35 mouse cellular contexts compared by ENCODE assay signal in the genomic region with DNA sequence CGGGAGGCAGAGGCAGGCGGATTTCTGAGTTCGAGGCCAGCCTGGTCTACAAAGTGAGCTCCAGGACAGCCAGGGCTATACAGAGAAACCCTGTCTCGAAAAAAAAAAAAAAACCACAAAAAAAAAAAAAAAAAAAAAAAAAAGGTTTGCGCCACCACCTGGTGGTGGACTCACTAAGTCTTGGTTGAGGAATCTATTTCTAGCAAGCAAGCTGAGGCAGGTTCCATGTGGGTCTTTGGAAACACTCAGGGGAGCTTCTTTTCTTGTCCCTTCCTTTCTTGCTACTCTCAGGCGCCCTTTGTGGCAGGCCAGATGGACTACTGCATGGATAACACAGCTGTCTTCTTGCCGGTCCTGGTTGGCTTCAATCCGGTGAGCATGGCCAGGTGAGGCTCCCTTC. TPM values are rescaled to one million over a fixed set of nuclear protein-coding genes. Genes with fewer than 3 reads are reported as not detected.
DNase-seq lines count a peak whose midpoint lies in the region; ATAC-seq and TF ChIP-seq lines count a peak whose summit lies in the region.
"Had no signal": no experiment of that assay in that cellular context is flagged by ENCODE, and none has a peak within 500 bp of the region (broad histone marks: within the 10 kb centered on the region; RNA-seq: fewer than 3 reads in every experiment).

No protein-coding gene starts in this region.

- TF ChIP-seq CTCF in stomach, postnatal 0 days (IDR thresholded peaks at IDR 0.05; ENCODE audit: low read depth), result 0 out of 2 replicates have a peak, but pooled peaks have one; percentile 14

- ATAC-seq in stomach, postnatal 0 days (ENCODE audit: low FRiP score, low TSS enrichment), result no peak
- no peak for ATAC-seq in granulocyte monocyte progenitor cell, adult 5-6 weeks (replicated peaks; ENCODE audit: poor library complexity, severe bottlenecking)
- ATAC-seq in hindbrain, embryonic 11.5 days (ENCODE audit: low FRiP score), result no peak
- ATAC-seq: activated CD4-positive, CD25-positive, alpha-beta regulatory T cell, adult 4 months; forebrain, embryonic 16.5 days; intestine, embryonic 15.5 days; Patski had no signal

- H3K4me3 ChIP-seq in ES-E14 (ENCODE audit: insufficient read depth in 1 of 2, low read depth in 1 of 2, low read length in 2 of 2, poor library complexity in 1 of 2, severe bottlenecking in 1 of 2), result no peak overlapping the region
- no peak overlapping the region for H3K4me3 ChIP-seq in stomach, postnatal 0 days (ENCODE audit: low read depth, low read length)
- no peak overlapping the region for H3K4me3 ChIP-seq in hindbrain, embryonic 11.5 days (ENCODE audit: low read depth, low read length)
- H3K4me3 ChIP-seq: embryonic facial prominence, embryonic 10.5 days; embryonic facial prominence, embryonic 13.5 days; erythroblast, embryonic 14.5 days; forebrain, embryonic 12.5 days; heart, adult 2 months; heart, embryonic 10.5 days; heart, embryonic 13.5 days; hindbrain, embryonic 12.5 days; hindbrain, embryonic 15.5 days; intestine, embryonic 15.5 days had no signal

- H3K36me3 ChIP-seq in ES-E14 (ENCODE audit: control insufficient read depth, insufficient read depth, low read length, poor library complexity, severe bottlenecking), result no peaks in the 10 kb centered on the region
- no peaks in the 10 kb centered on the region for H3K36me3 ChIP-seq in stomach, postnatal 0 days (ENCODE audit: control insufficient read depth, insufficient read depth, low read length)
- no peaks in the 10 kb centered on the region for H3K36me3 ChIP-seq in hindbrain, embryonic 11.5 days (ENCODE audit: control insufficient read depth, insufficient read depth, low read length)
- H3K36me3 ChIP-seq: embryonic facial prominence, embryonic 10.5 days; embryonic facial prominence, embryonic 13.5 days; forebrain, embryonic 12.5 days; heart, embryonic 10.5 days; heart, embryonic 13.5 days; hindbrain, embryonic 12.5 days; hindbrain, embryonic 15.5 days; intestine, embryonic 15.5 days had no signal

- no peaks in the 10 kb centered on the region for H3K9me3 ChIP-seq in ES-E14 (ENCODE audit: control insufficient read depth, insufficient read depth, low read depth, low read length)
- H3K9me3 ChIP-seq in stomach, postnatal 0 days (ENCODE audit: control insufficient read depth, low read length), result no peaks in the 10 kb centered on the region
- H3K9me3 ChIP-seq in hindbrain, embryonic 11.5 days (ENCODE audit: control insufficient read depth, low read length), result no peaks in the 10 kb centered on the region
- H3K9me3 ChIP-seq: embryonic facial prominence, embryonic 10.5 days; embryonic facial prominence, embryonic 13.5 days; forebrain, embryonic 12.5 days; heart, embryonic 10.5 days; heart, embryonic 13.5 days; hindbrain, embryonic 12.5 days; hindbrain, embryonic 15.5 days; intestine, embryonic 15.5 days had no signal

- in situ Hi-C loops in ES-E14 (cut with MboI; ENCODE audit: low sequenced_read_pairs in 2 of 2, unreplicated experiment in 2 of 2), result no loop called here

- no peaks in the 10 kb centered on the region for H3K27me3 ChIP-seq in stomach, postnatal 0 days (ENCODE audit: control insufficient read depth, insufficient read depth, low read length)
- H3K27me3 ChIP-seq in hindbrain, embryonic 11.5 days (ENCODE audit: control insufficient read depth, insufficient read depth, low read length), result no peaks in the 10 kb centered on the region
- H3K27me3 ChIP-seq: forebrain, embryonic 12.5 days; hindbrain, embryonic 12.5 days; hindbrain, embryonic 15.5 days; intestine, embryonic 15.5 days had no signal

- DNase-seq in heart, adult 11 months, result peak; percentile 54
- no peak for DNase-seq in heart, adult 18-20 months
- DNase-seq in ES-E14 (ENCODE audit: low read depth, low spot score) (no peak), ZHBTc4 (ENCODE audit: low read depth, low spot score) (peak; percentile 13), adipocyte (ENCODE audit: low spot score) (no peak)
- DNase-seq in stomach, postnatal 0 days (ENCODE audit: low spot score), result no peak
- DNase-seq in hindbrain, embryonic 11.5 days (ENCODE audit: low spot score), result no peak
- DNase-seq: adrenal gland, postnatal 10 days; adrenal gland, postnatal 36 days; cerebellum, adult 18-20 months; cerebellum, adult 9-11 months; cerebellum, postnatal 25 days; embryo, embryonic 11 days; gastrocnemius, postnatal 10 days; gastrocnemius, postnatal 36 days; heart, adult 2 months; heart, postnatal 14 days; heart, postnatal 4 days; kidney, adult 11 months; kidney, adult 8-10 months had no signal

- TF ChIP-seq EP300 in stomach, postnatal 0 days (optimal IDR thresholded peaks at IDR 0.05), result no peak

- H3K27ac ChIP-seq in ES-E14 (ENCODE audit: insufficient read depth, low read depth, low read length, poor library complexity, severe bottlenecking), result no peak overlapping the region
- no peak overlapping the region for H3K27ac ChIP-seq in stomach, postnatal 0 days (replicated peaks)
- H3K27ac ChIP-seq in hindbrain, embryonic 11.5 days (ENCODE audit: low read depth, low read length), result no peak overlapping the region
- H3K27ac ChIP-seq: embryonic facial prominence, embryonic 10.5 days; embryonic facial prominence, embryonic 13.5 days; forebrain, embryonic 12.5 days; heart, adult 2 months; heart, embryonic 10.5 days; heart, embryonic 13.5 days; hindbrain, embryonic 12.5 days; hindbrain, embryonic 15.5 days; intestine, embryonic 15.5 days had no signal

- no peak overlapping the region for H3K9ac ChIP-seq in ES-E14 (ENCODE audit: insufficient read depth, low read depth, low read length, poor library complexity, severe bottlenecking)
- H3K9ac ChIP-seq in stomach, postnatal 0 days (ENCODE audit: low read length), result no peak overlapping the region
- no peak overlapping the region for H3K9ac ChIP-seq in hindbrain, embryonic 11.5 days (ENCODE audit: low read depth, low read length)
- H3K9ac ChIP-seq: embryonic facial prominence, embryonic 13.5 days; forebrain, embryonic 12.5 days; heart, embryonic 13.5 days; hindbrain, embryonic 12.5 days; hindbrain, embryonic 15.5 days; intestine, embryonic 15.5 days had no signal

- H3K4me2 ChIP-seq in stomach, postnatal 0 days (replicated peaks; ENCODE audit: low read depth), result no peak overlapping the region
- H3K4me2 ChIP-seq in hindbrain, embryonic 11.5 days (replicated peaks; ENCODE audit: low read depth, low read length), result no peak overlapping the region
- H3K4me2 ChIP-seq: embryonic facial prominence, embryonic 13.5 days; forebrain, embryonic 12.5 days; heart, embryonic 13.5 days; hindbrain, embryonic 12.5 days; hindbrain, embryonic 15.5 days; intestine, embryonic 15.5 days had no signal

- WGBS in stomach, postnatal 0 days, result 69% methylated on average over 7 of the region's 8 CpGs
- 82% methylated on average over 7 of the region's 8 CpGs for WGBS in hindbrain, embryonic 11.5 days

- no peaks in the 10 kb centered on the region for H3K4me1 ChIP-seq in ES-E14 (ENCODE audit: control insufficient read depth in 2 of 2, insufficient read depth in 2 of 2, low read length in 2 of 2, poor library complexity in 1 of 2)
- no peaks in the 10 kb centered on the region for H3K4me1 ChIP-seq in stomach, postnatal 0 days (replicated peaks; ENCODE audit: control insufficient read depth, insufficient read depth)
- no peaks in the 10 kb centered on the region for H3K4me1 ChIP-seq in hindbrain, embryonic 11.5 days (replicated peaks; ENCODE audit: control insufficient read depth, insufficient read depth, low read length)
- H3K4me1 ChIP-seq: embryonic facial prominence, embryonic 10.5 days; embryonic facial prominence, embryonic 13.5 days; forebrain, embryonic 12.5 days; heart, embryonic 13.5 days; hindbrain, embryonic 12.5 days; hindbrain, embryonic 15.5 days; intestine, embryonic 15.5 days had no signal

TF ChIP-seq in ES-E14, 5 proteins besides CTCF, POLR2A, EP300 and RAD21:
- TF ChIP-seq ZC3H11A (IDR thresholded peaks at IDR 0.05; ENCODE audit: borderline replicate concordance, low read depth, low read length) (no peak), MAFK (IDR thresholded peaks at IDR 0.05; ENCODE audit: insufficient read depth, low read depth, low read length) (no peak), HCFC1 (IDR thresholded peaks at IDR 0.05; ENCODE audit: borderline replicate concordance, insufficient read depth, low read length) (no peak), ZNF384 (IDR thresholded peaks at IDR 0.05; ENCODE audit: low read depth, low read length) (peak; percentile 93), CHD2 (IDR thresholded peaks at IDR 0.05; ENCODE audit: low read depth, low read length) (no peak)

RNA-seq across cellular contexts. Expression of a gene that starts 4.6 kb away (rescaled TPM):
- not detected for total RNA-seq in heart, adult 18-20 months (2021)
- total RNA-seq in ES-E14 (2012; rRNA removed), result 0.04 TPM in 1 of 2 replicates, not detected in the other
- polyA plus RNA-seq in stomach, postnatal 0 days (2015; fragmentation: Nextera tagmentation; extraction: Ambion mirVana), result 0.08 and 0.29 TPM in 2 replicates
- total RNA-seq in granulocyte monocyte progenitor cell, adult 5-6 weeks (2014; fragmentation: Nextera tagmentation), result not detected in 2 replicates
- not detected in 2 replicates for total RNA-seq in granulocyte monocyte progenitor cell, adult 5-6 weeks (2017)
- not detected in 2 replicates for polyA plus RNA-seq in hindbrain, embryonic 11.5 days (2014; fragmentation: Nextera tagmentation; extraction: Ambion mirVana)
- total RNA-seq: gastrocnemius, adult 18-20 months; gastrocnemius, postnatal 36 days; heart, adult 2 months; heart, postnatal 14 days; heart, postnatal 4 days had no signal
- polyA plus RNA-seq: activated CD4-positive, CD25-positive, alpha-beta regulatory T cell, adult 4 months; C2C12; erythroblast, embryonic 14.5 days; forebrain, embryonic 12.5 days; heart, adult 2 months; hindbrain, embryonic 12.5 days had no signal

RNA-seq across cellular contexts. Expression of a gene that starts 6.0 kb away (rescaled TPM):
- total RNA-seq in heart, adult 18-20 months (2021), result 1 to 10 TPM; 4.2 to 4.3 TPM
- total RNA-seq in ES-E14 (2012; rRNA removed), result 14.2 and 23.2 TPM in 2 replicates
- polyA plus RNA-seq in stomach, postnatal 0 days (2015; fragmentation: Nextera tagmentation; extraction: Ambion mirVana), result 12.8 and 13.7 TPM in 2 replicates
- not detected in 2 replicates for total RNA-seq in granulocyte monocyte progenitor cell, adult 5-6 weeks (2014; fragmentation: Nextera tagmentation)
- total RNA-seq in granulocyte monocyte progenitor cell, adult 5-6 weeks (2017), result not detected in 2 replicates
- 46.7 and 50.6 TPM in 2 replicates for polyA plus RNA-seq in hindbrain, embryonic 11.5 days (2014; fragmentation: Nextera tagmentation; extraction: Ambion mirVana)
- polyA plus RNA-seq: activated CD4-positive, CD25-positive, alpha-beta regulatory T cell, adult 4 months; erythroblast, embryonic 14.5 days had no signal

RNA-seq across cellular contexts. Expression of a gene that starts 10.9 kb away (rescaled TPM):
- total RNA-seq in heart, adult 18-20 months (2021), result 10 to 100 TPM; 37.3 to 44.5 TPM
- total RNA-seq in ES-E14 (2012; rRNA removed), result 26.9 and 38.1 TPM in 2 replicates
- polyA plus RNA-seq in stomach, postnatal 0 days (2015; fragmentation: Nextera tagmentation; extraction: Ambion mirVana), result 20.0 and 20.3 TPM in 2 replicates
- total RNA-seq in granulocyte monocyte progenitor cell, adult 5-6 weeks (2014; fragmentation: Nextera tagmentation), result 16.5 and 29.2 TPM in 2 replicates
- 12.7 and 44.9 TPM in 2 replicates for total RNA-seq in granulocyte monocyte progenitor cell, adult 5-6 weeks (2017)
- polyA plus RNA-seq in hindbrain, embryonic 11.5 days (2014; fragmentation: Nextera tagmentation; extraction: Ambion mirVana), result 28.8 and 30.8 TPM in 2 replicates

RNA-seq across cellular contexts. Expression of a gene that starts 50.4 kb away (rescaled TPM):
- total RNA-seq in heart, adult 18-20 months (2021), result 1 to 10 TPM in 1 of 2 experiments, under 1 TPM in 1; 0.82 to 1.4 TPM
- total RNA-seq in ES-E14 (2012; rRNA removed), result 10.5 and 24.6 TPM in 2 replicates
- polyA plus RNA-seq in stomach, postnatal 0 days (2015; fragmentation: Nextera tagmentation; extraction: Ambion mirVana), result 75.2 and 78.2 TPM in 2 replicates
- 1.6 and 19.8 TPM in 2 replicates for total RNA-seq in granulocyte monocyte progenitor cell, adult 5-6 weeks (2014; fragmentation: Nextera tagmentation)
- total RNA-seq in granulocyte monocyte progenitor cell, adult 5-6 weeks (2017), result 1.6 and 4.7 TPM in 2 replicates
- 3.4 and 5.6 TPM in 2 replicates for polyA plus RNA-seq in hindbrain, embryonic 11.5 days (2014; fragmentation: Nextera tagmentation; extraction: Ambion mirVana)

Comparison
In these comparisons a context has a peak if more than half of its experiments do, and no peak if none do; other contexts are left out.
1. DNase-seq: peak in heart, adult 11 months (single experiment) and ZHBTc4 (single experiment); none in heart, adult 18-20 months (0 of 2), ES-E14 (single experiment), stomach, postnatal 0 days (single experiment), adipocyte (single experiment) and hindbrain, embryonic 11.5 days (single experiment).
2. RNA of a gene that starts 6.0 kb away (total RNA-seq): 14.2 to 23.2 TPM in ES-E14 and 4.2 to 4.3 TPM in heart, adult 18-20 months; not detected in granulocyte monocyte progenitor cell, adult 5-6 weeks; every median in the first group is over 4 times any median in the second.